Mouse (Mus musculus) stomach, embryonic 15.5 days (tissue): ENCODE results near the gene Lcn9. TPM values are rescaled to one million over a fixed set of nuclear protein-coding genes. Genes with fewer than 3 reads are reported as not detected.

Experiments
- ATAC-seq: fragments of 200-750 bp; cut with Nextera tagmentation; 2 replicates; pipeline ENCODE4 v1.8.0; 2017; ENCODE audit warnings: low read depth, moderate number of reproducible peaks, moderate TSS enrichment; ENCODE audit not compliant: insufficient read depth, low FRiP score
- H3K27ac ChIP-seq: fragments of 300-500 bp; sonication (generic); 2 replicates; pipeline ENCODE4 v1.5.1; 2015; ENCODE audit warnings: mild to moderate bottlenecking, inconsistent platforms
- H3K27me3 ChIP-seq: fragments of 300-500 bp; sonication (generic); replicated peaks from 2 replicates; pipeline ENCODE4 v1.6.1; 2015; ENCODE audit warnings: inconsistent platforms
- H3K36me3 ChIP-seq: fragments of 300-500 bp; sonication (generic); 2 replicates; pipeline ENCODE4 v1.6.1; 2015; ENCODE audit warnings: inconsistent platforms
- H3K4me1 ChIP-seq: fragments of 300-500 bp; sonication (generic); 2 replicates; pipeline ENCODE4 v1.6.1; 2015; ENCODE audit warnings: inconsistent platforms
- H3K4me2 ChIP-seq: fragments of 300-500 bp; sonication (generic); 2 replicates; pipeline ENCODE4 v1.6.1; 2015; ENCODE audit warnings: mild to moderate bottlenecking, inconsistent platforms
- H3K4me3 ChIP-seq: fragments of 300-500 bp; sonication (generic); replicated peaks from 2 replicates; pipeline ENCODE4 v1.5.1; 2015; ENCODE audit warnings: inconsistent platforms
- H3K9ac ChIP-seq: fragments of 300-500 bp; sonication (generic); 2 replicates; pipeline ENCODE4 v1.6.1; 2015; ENCODE audit warnings: inconsistent platforms
- H3K9me3 ChIP-seq: fragments of 300-500 bp; sonication (generic); 2 replicates; pipeline ENCODE4 v1.6.1; 2016; ENCODE audit warnings: inconsistent platforms
- WGBS: fragments of 180-500 bp; shearing (Covaris S2); methylation state at CpG from one replicate; pipeline ENCODE4 v1.1.7; 2015; 5-methylcytosine and 5-hydroxymethylcytosine counted together
- polyA plus RNA-seq: library from polyadenylated mRNA; unstranded; fragments of >200 nt; fragmentation: Nextera tagmentation; extraction: Ambion mirVana; gene quantifications from 2 replicates; pipeline ENCODE4 v1.2.1, GENCODE M21; 2015

The Lcn9 gene
- polyA plus RNA-seq, result not detected in 2 replicates

GRCm38 (mm10) chr2:25822806-25823205, at the start of gene Lcn9:
Gene Lcn9, plus strand, starts transcription at chr2:25823153.
- no peak for ATAC-seq

GRCm38 (mm10) chr2:25773507-25773906, 49.4 kb upstream of the Lcn9 start:
- Histone ChIP-seq H3K4me3 (no peak overlapping the region), H3K9ac (no peak overlapping the region), H3K9me3 (no peaks in the 10 kb centered on the region), H3K36me3 (no peaks in the 10 kb centered on the region), H3K27me3 (no peaks in the 10 kb centered on the region), H3K4me2 (no peak overlapping the region), H3K4me1 (no peaks in the 10 kb centered on the region), H3K27ac (no peak overlapping the region)
- no peak for ATAC-seq
- WGBS, result 73% methylated on average over 2 of the region's 2 CpGs

More at GRCm38 (mm10) chr2:25822806-25823205, at the start of gene Lcn9:
- H3K27ac ChIP-seq, result no peak within 1 kb of the TSS
- 67% methylated on average over 1 of the region's 1 CpGs for WGBS
- no peaks in the 10 kb centered on the region for H3K4me1 ChIP-seq
- H3K36me3 ChIP-seq, result no peaks in the 10 kb centered on the region
- H3K9ac ChIP-seq, result no peak within 1 kb of the TSS
- no peaks in the 10 kb centered on the region for H3K27me3 ChIP-seq
- H3K4me3 ChIP-seq, result no peak within 1 kb of the TSS
- H3K9me3 ChIP-seq, result no peaks in the 10 kb centered on the region
- H3K4me2 ChIP-seq, result no peak within 1 kb of the TSS

GRCm38 (mm10) chr2:25774640-25775039, 48.3 kb upstream of the Lcn9 start:
- no peak overlapping the region for H3K4me2 ChIP-seq
- no peak overlapping the region for H3K27ac ChIP-seq
- H3K9ac ChIP-seq, result no peak overlapping the region
- no peaks in the 10 kb centered on the region for H3K9me3 ChIP-seq
- H3K27me3 ChIP-seq, result no peaks in the 10 kb centered on the region
- 76% methylated on average over 2 of the region's 2 CpGs for WGBS
- no peak overlapping the region for H3K4me3 ChIP-seq
- no peaks in the 10 kb centered on the region for H3K4me1 ChIP-seq
- H3K36me3 ChIP-seq, result no peaks in the 10 kb centered on the region
- no peak for ATAC-seq

- Histone ChIP-seq H3K27ac (no peak overlapping the region), H3K9me3 (no peaks in the 10 kb centered on the region), H3K27me3 (no peaks in the 10 kb centered on the region), H3K4me2 (no peak overlapping the region), H3K36me3 (no peaks in the 10 kb centered on the region), H3K4me1 (no peaks in the 10 kb centered on the region), H3K4me3 (no peak overlapping the region), H3K9ac (no peak overlapping the region)
- no peak for ATAC-seq
- 76% methylated on average over 3 of the region's 3 CpGs for WGBS
Measured at GRCm38 (mm10) chr2:25775991-25776390, 47.0 kb upstream of the Lcn9 start.

- H3K27ac ChIP-seq, result no peak within 1 kb of the TSS
- ATAC-seq, result no peak
- WGBS, result 83% methylated on average over 1 of the region's 1 CpGs
Measured at GRCm38 (mm10) chr2:25776717-25777116, 46.2 kb upstream of the Lcn9 start, which contains the start of gene Lcn11. Gene Lcn11, plus strand, starts transcription at chr2:25777017.

GRCm38 (mm10) chr2:25779076-25779475, 43.9 kb upstream of the Lcn9 start:
- H3K27me3 ChIP-seq, result no peaks in the 10 kb centered on the region
- ATAC-seq, result no peak
- H3K4me2 ChIP-seq, result no peak overlapping the region
- no peak overlapping the region for H3K27ac ChIP-seq
- H3K4me3 ChIP-seq, result no peak overlapping the region
- no peak overlapping the region for H3K9ac ChIP-seq
- WGBS, result 84% methylated on average over 9 of the region's 9 CpGs
- H3K36me3 ChIP-seq, result no peaks in the 10 kb centered on the region
- no peaks in the 10 kb centered on the region for H3K9me3 ChIP-seq
- no peaks in the 10 kb centered on the region for H3K4me1 ChIP-seq

More at GRCm38 (mm10) chr2:25776717-25777116, 46.2 kb upstream of the Lcn9 start, which contains the start of gene Lcn11:
- H3K36me3 ChIP-seq, result no peaks in the 10 kb centered on the region
- H3K27me3 ChIP-seq, result no peaks in the 10 kb centered on the region
- no peak within 1 kb of the TSS for H3K4me3 ChIP-seq
- H3K9me3 ChIP-seq, result no peaks in the 10 kb centered on the region
- no peak within 1 kb of the TSS for H3K9ac ChIP-seq
- no peak within 1 kb of the TSS for H3K4me2 ChIP-seq
- H3K4me1 ChIP-seq, result no peaks in the 10 kb centered on the region

GRCm38 (mm10) chr2:25780921-25781320, 42.0 kb upstream of the Lcn9 start:
- Histone ChIP-seq H3K27ac (no peak overlapping the region), H3K9ac (no peak overlapping the region), H3K4me1 (no peaks in the 10 kb centered on the region), H3K27me3 (no peaks in the 10 kb centered on the region), H3K36me3 (no peaks in the 10 kb centered on the region), H3K9me3 (no peaks in the 10 kb centered on the region), H3K4me3 (no peak overlapping the region), H3K4me2 (no peak overlapping the region)
- ATAC-seq, result no peak
- WGBS, result 34% methylated on average over 4 of the region's 4 CpGs

- Histone ChIP-seq H3K27ac (no peak within 1 kb of the TSS), H3K27me3 (no peaks in the 10 kb centered on the region), H3K4me2 (no peak within 1 kb of the TSS), H3K9ac (no peak within 1 kb of the TSS), H3K9me3 (no peaks in the 10 kb centered on the region), H3K36me3 (no peaks in the 10 kb centered on the region), H3K4me3 (no peak within 1 kb of the TSS), H3K4me1 (no peaks in the 10 kb centered on the region)
- 88% methylated on average over 3 of the region's 3 CpGs for WGBS
- ATAC-seq, result no peak
Measured at GRCm38 (mm10) chr2:25781957-25782356, 41.0 kb upstream of the Lcn9 start, which contains the start of gene Gm13539. Gene Gm13539, plus strand, starts transcription at chr2:25782257.

- Histone ChIP-seq H3K9ac (no peak overlapping the region), H3K4me1 (no peaks in the 10 kb centered on the region), H3K27ac (no peak overlapping the region), H3K4me3 (no peak overlapping the region), H3K9me3 (no peaks in the 10 kb centered on the region), H3K4me2 (no peak overlapping the region), H3K36me3 (no peaks in the 10 kb centered on the region), H3K27me3 (no peaks in the 10 kb centered on the region)
- WGBS, result 55% methylated on average over 5 of the region's 5 CpGs
- ATAC-seq, result no peak
Measured at GRCm38 (mm10) chr2:25785573-25786322, 37.2 kb upstream of the Lcn9 start.

GRCm38 (mm10) chr2:25789092-25789491, 33.9 kb upstream of the Lcn9 start:
- Histone ChIP-seq H3K4me1 (no peaks in the 10 kb centered on the region), H3K27ac (no peak overlapping the region), H3K4me2 (no peak overlapping the region), H3K4me3 (no peak overlapping the region), H3K36me3 (no peaks in the 10 kb centered on the region), H3K9me3 (no peaks in the 10 kb centered on the region), H3K27me3 (no peaks in the 10 kb centered on the region), H3K9ac (no peak overlapping the region)
- no peak for ATAC-seq
- WGBS, result 77% methylated on average over 3 of the region's 3 CpGs

GRCm38 (mm10) chr2:25797635-25798034, 25.3 kb upstream of the Lcn9 start:
- no peaks in the 10 kb centered on the region for H3K9me3 ChIP-seq
- no peak overlapping the region for H3K9ac ChIP-seq
- no peaks in the 10 kb centered on the region for H3K36me3 ChIP-seq
- H3K4me3 ChIP-seq, result no peak overlapping the region
- WGBS, result 21% methylated on average over 2 of the region's 2 CpGs
- H3K4me1 ChIP-seq, result no peaks in the 10 kb centered on the region
- H3K27me3 ChIP-seq, result no peaks in the 10 kb centered on the region
- no peak overlapping the region for H3K4me2 ChIP-seq
- no peak overlapping the region for H3K27ac ChIP-seq
- ATAC-seq, result no peak

- ATAC-seq, result no peak
- H3K4me2 ChIP-seq, result no peak overlapping the region
- H3K36me3 ChIP-seq, result no peaks in the 10 kb centered on the region
- no peaks in the 10 kb centered on the region for H3K4me1 ChIP-seq
- H3K9ac ChIP-seq, result no peak overlapping the region
- no peaks in the 10 kb centered on the region for H3K27me3 ChIP-seq
- H3K9me3 ChIP-seq, result no peaks in the 10 kb centered on the region
- no peak overlapping the region for H3K27ac ChIP-seq
- 48% methylated on average over 5 of the region's 5 CpGs for WGBS
- H3K4me3 ChIP-seq, result no peak overlapping the region
Measured at GRCm38 (mm10) chr2:25798065-25798464, 24.9 kb upstream of the Lcn9 start.
